Mouse (Mus musculus) cerebellum, adult 11-12 months (tissue): Measurements from ENCODE around the gene Rxfp1.

Source experiments
- DNase-seq: peaks from one replicate; pipeline ENCODE4 v3.0.0; 2022

The Rxfp1 gene

DNA sequence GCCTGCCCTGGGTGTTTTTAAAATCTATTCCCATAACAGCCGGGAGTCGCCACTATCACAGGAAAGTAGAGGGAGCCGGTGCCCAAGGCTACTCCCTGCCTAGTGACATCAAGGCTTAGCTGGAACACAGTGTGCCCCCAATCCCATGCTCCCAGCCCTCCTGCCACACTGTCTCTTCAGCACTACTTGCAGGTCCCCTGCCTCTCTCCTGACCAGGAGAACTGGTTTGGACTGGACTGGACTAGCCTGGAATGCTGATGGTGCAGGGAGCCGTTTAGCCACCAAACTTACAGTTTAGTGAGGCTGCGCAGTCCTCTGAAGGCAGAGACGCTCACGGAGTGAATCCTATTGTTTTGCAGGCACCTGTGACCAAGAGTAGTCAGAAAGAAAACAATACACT is 67.1 kb downstream of the Rxfp1 start:
- no peak for DNase-seq

- peak; percentile 13 for DNase-seq
Observed at GRCm38 (mm10) chr3:79664787-79665408, 72.8 kb downstream of the Rxfp1 start.

DNA sequence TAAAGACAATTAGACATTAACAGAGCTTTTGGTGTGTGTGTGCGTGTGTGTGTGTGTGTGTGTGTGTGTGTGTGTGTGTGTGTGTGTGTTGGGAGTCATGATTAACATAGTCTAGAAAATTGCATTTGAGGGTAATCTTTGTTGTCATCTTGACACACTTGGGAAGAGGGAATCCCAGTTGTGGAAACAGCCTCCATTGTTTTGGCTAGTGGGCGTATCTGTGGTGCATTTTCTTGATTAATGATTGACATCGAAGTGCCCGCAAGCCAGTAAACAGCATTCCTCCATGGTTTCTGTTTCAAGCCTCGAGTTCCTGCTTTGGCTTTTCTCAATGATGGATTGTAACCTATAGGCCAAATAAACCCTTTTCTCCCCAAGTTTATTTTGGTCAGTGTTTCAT is 81.0 kb downstream of the Rxfp1 start:
- DNase-seq = no peak

DNA sequence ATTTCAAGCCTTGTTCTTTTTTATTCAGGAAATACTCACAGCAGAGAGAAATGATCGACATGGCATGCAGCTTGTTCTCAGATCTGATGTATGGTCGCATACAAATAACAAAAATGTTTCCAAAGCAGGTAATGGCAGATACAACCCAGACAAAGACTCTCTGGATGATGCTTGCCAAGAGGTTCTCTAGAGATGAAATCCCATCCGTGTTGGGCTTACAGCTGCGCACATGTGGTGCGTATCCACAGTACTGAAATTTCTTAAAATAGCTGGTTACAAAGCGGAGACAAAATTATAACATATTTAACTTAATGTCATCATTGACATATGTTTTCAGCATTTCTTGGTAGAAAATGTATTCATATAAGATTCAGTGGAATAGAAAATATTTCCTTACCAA is 85.6 kb downstream of the Rxfp1 start:
- no peak for DNase-seq

GRCm38 (mm10) chr3:79629416-79629730 is 108.3 kb downstream of the Rxfp1 start, which contains the start of gene Etfdh:
TSS of gene Etfdh (minus strand) at chr3:79629500.
- DNase-seq = peak; percentile 93

GRCm38 (mm10) chr3:79628561-79629415 is 108.9 kb downstream of the Rxfp1 start, which contains the start of gene 4930579G24Rik:
TSS of gene 4930579G24Rik (plus strand) at chr3:79629079.
- DNase-seq = peak; percentile 100

DNA sequence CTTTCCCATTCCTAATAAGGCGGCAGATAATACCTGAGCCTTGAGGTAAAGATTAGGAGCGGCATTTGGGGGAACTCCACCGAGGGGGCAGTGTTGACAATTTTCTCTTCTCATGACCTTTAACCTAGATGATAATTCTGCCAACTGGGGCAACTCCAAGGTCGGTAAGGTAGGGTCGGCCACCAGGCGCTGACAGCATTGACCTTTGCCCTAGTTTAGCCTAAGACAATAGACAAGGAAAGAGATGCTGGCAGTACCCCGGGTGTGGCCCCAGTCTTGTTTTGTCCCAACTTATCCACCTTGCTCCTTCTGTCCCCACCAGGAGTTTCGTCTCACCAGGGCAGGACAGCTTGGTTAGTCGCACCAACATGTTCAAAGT is 109.5 kb downstream of the Rxfp1 start:
- DNase-seq = no peak

DNA sequence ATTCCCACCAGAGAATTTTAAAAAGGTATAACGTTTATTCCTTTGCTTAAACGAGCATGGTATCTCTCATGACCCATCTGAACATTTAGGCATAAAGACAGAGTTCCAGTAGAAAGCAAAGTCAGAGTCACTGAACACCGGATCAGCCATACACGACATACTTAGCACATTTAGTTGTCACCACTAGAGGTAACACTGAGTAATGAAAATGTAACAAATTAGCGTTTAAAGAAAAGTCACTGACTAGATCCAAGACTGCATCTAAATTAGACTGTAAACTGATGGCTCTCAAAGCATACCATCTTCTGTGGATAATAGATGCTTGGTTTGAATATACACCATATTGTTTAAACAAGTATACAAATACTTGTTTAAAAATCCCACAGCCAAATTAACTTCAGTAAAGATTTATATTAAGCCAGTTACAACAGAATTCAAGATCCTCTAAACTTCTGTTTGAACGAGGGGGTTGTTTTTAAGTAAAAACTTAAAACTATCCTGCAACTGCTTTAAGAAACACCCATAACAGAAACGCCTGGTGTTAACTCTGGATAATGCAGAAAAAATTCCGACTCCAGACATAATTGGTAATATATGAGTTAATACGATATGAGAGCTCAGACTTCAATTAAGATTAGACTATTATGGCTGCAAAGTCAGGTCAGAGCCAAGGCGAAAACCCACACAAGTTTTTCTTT is 110.0 kb downstream of the Rxfp1 start:
- DNase-seq = no peak

DNA sequence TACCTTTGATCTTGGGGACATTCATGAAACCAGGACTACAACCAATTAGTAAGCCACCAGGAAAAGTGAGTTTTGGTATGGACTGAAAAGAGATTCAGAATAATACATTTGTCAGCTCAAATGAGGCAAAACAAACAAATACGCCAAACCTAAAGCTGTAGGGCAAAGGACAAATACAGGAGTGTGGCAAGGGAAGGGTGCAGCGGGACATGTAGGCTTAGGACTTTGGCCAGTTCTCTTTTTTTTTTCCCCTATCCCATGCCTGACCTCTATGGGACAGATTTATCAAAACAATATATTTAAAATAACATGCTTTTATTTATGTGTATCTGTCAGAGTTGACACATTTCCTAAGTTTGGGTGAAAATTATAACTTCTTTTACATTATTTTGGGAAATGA is 127.8 kb downstream of the Rxfp1 start:
- no peak for DNase-seq

- DNase-seq = no peak
Observed at GRCm38 (mm10) chr3:79595468-79595867, 142.2 kb downstream of the Rxfp1 start.

- no peak for DNase-seq
Observed at GRCm38 (mm10) chr3:79591793-79592471, 145.7 kb downstream of the Rxfp1 start.
